Mouse (Mus musculus): ENCODE results near the gene Stxbp5l. TPM values are rescaled to one million over a fixed set of nuclear protein-coding genes. Genes with fewer than 3 reads are reported as not detected.
"Not testable (repeated sequence)": the region's sequence is repeated elsewhere in the genome, so short reads cannot be mapped to it uniquely, and the experiment has no call there.

Gene Stxbp5l
- polyA plus RNA-seq, 1 experiment from 2014 or later: 5.9 TPM

- no peak overlapping the region for H3K4me3 ChIP-seq
- H3K27ac ChIP-seq (replicated peaks): no peak overlapping the region
- no peaks in the 10 kb centered on the region for H3K27me3 ChIP-seq
- no peak overlapping the region for H3K4me2 ChIP-seq (replicated peaks)
- H3K9me3 ChIP-seq: no peaks in the 10 kb centered on the region
- 0 out of 2 replicates have a peak, but pooled peaks cover 3% of the 10 kb centered on the region for H3K4me1 ChIP-seq
- WGBS: 79% methylated on average over 1 of the region's 1 CpGs
- no peak overlapping the region for H3K9ac ChIP-seq (replicated peaks)
- no peak for ATAC-seq (ENCODE audit: low FRiP score, low read depth)
- no peaks in the 10 kb centered on the region for H3K36me3 ChIP-seq
Measured at GRCm38 (mm10) chr16:37372716-37373115, 12.0 kb downstream of the Stxbp5l start.

- H3K4me2 ChIP-seq (replicated peaks): no peak overlapping the region
- no peak overlapping the region for H3K4me3 ChIP-seq
- H3K36me3 ChIP-seq: no peaks in the 10 kb centered on the region
- H3K27me3 ChIP-seq: no peaks in the 10 kb centered on the region
- no peak overlapping the region for H3K27ac ChIP-seq (replicated peaks)
- H3K4me1 ChIP-seq: 0 out of 2 replicates have a peak, but pooled peaks cover 3% of the 10 kb centered on the region
- no peak overlapping the region for H3K9ac ChIP-seq (replicated peaks)
- no peak for ATAC-seq (ENCODE audit: low FRiP score, low read depth)
- no peaks in the 10 kb centered on the region for H3K9me3 ChIP-seq
- 88% methylated on average over 4 of the region's 4 CpGs for WGBS
Measured at GRCm38 (mm10) chr16:37367426-37367825, 17.3 kb downstream of the Stxbp5l start.

DNA sequence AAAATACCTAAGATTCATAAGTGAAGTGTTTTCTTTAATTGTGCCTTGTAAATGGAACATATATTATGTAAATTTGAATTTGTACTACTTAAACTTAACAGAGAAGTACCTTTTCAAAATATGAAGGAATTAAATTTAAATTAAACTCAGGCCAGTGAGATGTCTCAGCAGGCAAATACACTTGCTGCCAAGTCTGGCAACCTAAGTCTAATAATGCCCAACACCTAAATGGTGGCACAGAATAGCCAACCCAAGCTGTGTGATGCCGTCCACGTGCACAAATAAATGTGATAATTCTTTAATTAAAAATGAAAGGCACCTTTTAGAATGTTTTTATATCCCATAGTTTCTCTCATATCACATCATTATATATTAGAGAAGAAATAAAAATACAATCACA is 20.8 kb downstream of the Stxbp5l start:
- H3K9ac ChIP-seq (replicated peaks): no peak overlapping the region
- H3K4me2 ChIP-seq (replicated peaks): no peak overlapping the region
- no peaks in the 10 kb centered on the region for H3K36me3 ChIP-seq
- H3K27ac ChIP-seq (replicated peaks): no peak overlapping the region
- 84% methylated on average over 2 of the region's 2 CpGs for WGBS
- no peaks in the 10 kb centered on the region for H3K4me1 ChIP-seq
- no peak for ATAC-seq (ENCODE audit: low FRiP score, low read depth)
- no peaks in the 10 kb centered on the region for H3K9me3 ChIP-seq
- H3K4me3 ChIP-seq: no peak overlapping the region
- no peaks in the 10 kb centered on the region for H3K27me3 ChIP-seq

GRCm38 (mm10) chr16:37355621-37356020 is 29.1 kb downstream of the Stxbp5l start:
- no peaks in the 10 kb centered on the region for H3K4me1 ChIP-seq
- 96% methylated on average over 3 of the region's 3 CpGs for WGBS

GRCm38 (mm10) chr16:37347092-37347491 is 37.7 kb downstream of the Stxbp5l start:
- Histone ChIP-seq H3K27ac (replicated peaks) (no peak overlapping the region), H3K27me3 (no peaks in the 10 kb centered on the region), H3K4me2 (replicated peaks) (no peak overlapping the region), H3K4me3 (no peak overlapping the region), H3K9ac (replicated peaks) (no peak overlapping the region), H3K9me3 (no peaks in the 10 kb centered on the region), H3K36me3 (no peaks in the 10 kb centered on the region), H3K4me1 (no peaks in the 10 kb centered on the region)
- WGBS: 10% methylated on average over 3 of the region's 3 CpGs
- ATAC-seq (ENCODE audit: low FRiP score, low read depth): peak; percentile 41; the same call in 1 of the 2 replicates

More at GRCm38 (mm10) chr16:37355621-37356020, 29.1 kb downstream of the Stxbp5l start:
- Histone ChIP-seq H3K36me3 (no peaks in the 10 kb centered on the region), H3K27ac (replicated peaks) (no peak overlapping the region), H3K9ac (replicated peaks) (no peak overlapping the region), H3K4me2 (replicated peaks) (no peak overlapping the region), H3K4me3 (no peak overlapping the region), H3K27me3 (no peaks in the 10 kb centered on the region), H3K9me3 (no peaks in the 10 kb centered on the region)
- ATAC-seq (ENCODE audit: low FRiP score, low read depth): no peak

DNA sequence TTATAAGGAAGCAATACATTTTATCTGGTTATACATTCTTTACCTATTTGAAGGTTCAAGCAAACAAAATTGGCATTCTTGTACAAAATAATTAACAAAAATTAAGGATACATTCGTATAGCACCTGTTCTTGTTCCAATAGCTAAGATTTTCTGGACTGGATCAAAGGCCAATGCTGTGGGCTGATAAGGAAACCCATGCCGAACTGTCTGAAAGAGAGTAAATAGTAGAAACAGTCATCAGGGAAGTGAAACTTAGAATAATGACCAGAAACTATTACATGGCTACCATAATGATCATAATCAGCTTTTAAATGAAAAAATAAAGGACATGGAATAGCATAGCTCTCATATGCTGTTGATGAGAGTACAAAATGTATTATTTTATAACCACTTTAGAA is 39.8 kb downstream of the Stxbp5l start:
- no peak overlapping the region for H3K27ac ChIP-seq (replicated peaks)
- H3K4me1 ChIP-seq: no peaks in the 10 kb centered on the region
- no peak overlapping the region for H3K4me2 ChIP-seq (replicated peaks)
- no peaks in the 10 kb centered on the region for H3K36me3 ChIP-seq
- H3K27me3 ChIP-seq: no peaks in the 10 kb centered on the region
- no peak overlapping the region for H3K4me3 ChIP-seq
- 63% methylated on average over 2 of the region's 2 CpGs for WGBS
- ATAC-seq (ENCODE audit: low FRiP score, low read depth): no peak
- H3K9me3 ChIP-seq: no peaks in the 10 kb centered on the region
- no peak overlapping the region for H3K9ac ChIP-seq (replicated peaks)

DNA sequence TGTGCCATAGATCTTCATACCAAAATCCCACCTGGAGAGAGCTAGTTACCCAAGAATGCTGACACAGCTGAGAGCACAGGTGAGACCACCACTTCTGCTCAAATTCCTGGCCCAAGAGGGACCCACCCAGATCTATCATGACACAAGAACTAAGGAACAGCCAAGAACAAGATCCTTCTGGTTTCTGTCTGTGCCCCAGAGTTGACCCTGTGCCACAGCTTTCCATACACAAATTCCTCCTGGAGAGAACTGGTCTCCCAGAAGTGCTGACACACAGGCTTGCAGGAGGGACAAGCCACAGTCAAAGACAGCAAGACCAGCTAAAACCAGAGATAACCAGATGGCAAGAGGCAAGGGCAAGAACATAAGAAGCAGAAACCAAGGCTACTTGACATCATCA is 43.3 kb downstream of the Stxbp5l start:
- H3K27me3 ChIP-seq; H3K36me3 ChIP-seq; H3K4me3 ChIP-seq; H3K4me2 ChIP-seq (replicated peaks); H3K9ac ChIP-seq (replicated peaks); H3K9me3 ChIP-seq; H3K27ac ChIP-seq (replicated peaks); ATAC-seq (ENCODE audit: low FRiP score, low read depth); H3K4me1 ChIP-seq: not testable (repeated sequence)

- 100% methylated on average over 1 of the region's 1 CpGs for WGBS
Measured at GRCm38 (mm10) chr16:37338177-37338576, 46.6 kb downstream of the Stxbp5l start.

DNA sequence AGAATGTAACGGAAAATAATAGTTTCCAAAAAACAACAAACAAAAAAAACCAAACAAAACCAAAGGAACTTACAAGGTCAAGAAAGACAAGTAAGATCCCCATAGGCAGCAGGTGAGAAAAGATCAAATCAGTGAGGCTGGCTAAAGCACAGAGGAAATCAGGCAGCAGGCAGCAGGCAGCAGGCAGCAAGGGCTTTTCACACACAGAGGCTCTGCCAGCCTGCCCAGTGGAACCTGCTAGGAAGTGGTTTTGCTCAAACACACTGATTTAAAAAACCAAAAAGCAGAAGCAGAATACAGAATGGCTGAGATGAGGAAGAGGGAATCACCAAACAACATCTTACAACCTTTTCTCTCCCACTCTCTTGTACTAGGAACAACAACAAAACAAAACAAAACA is 47.2 kb downstream of the Stxbp5l start:
- no peaks in the 10 kb centered on the region for H3K4me1 ChIP-seq
- no peaks in the 10 kb centered on the region for H3K36me3 ChIP-seq
- H3K27me3 ChIP-seq: no peaks in the 10 kb centered on the region
- H3K4me3 ChIP-seq: no peak overlapping the region
- no peak overlapping the region for H3K27ac ChIP-seq (replicated peaks)
- no peak overlapping the region for H3K9ac ChIP-seq (replicated peaks)
- 86% methylated on average over 1 of the region's 1 CpGs for WGBS
- no peak for ATAC-seq (ENCODE audit: low FRiP score, low read depth)
- H3K9me3 ChIP-seq: no peaks in the 10 kb centered on the region
- no peak overlapping the region for H3K4me2 ChIP-seq (replicated peaks)

More at GRCm38 (mm10) chr16:37338177-37338576, 46.6 kb downstream of the Stxbp5l start:
- Histone ChIP-seq H3K9me3 (no peaks in the 10 kb centered on the region), H3K4me1 (no peaks in the 10 kb centered on the region), H3K4me3 (no peak overlapping the region), H3K9ac (replicated peaks) (no peak overlapping the region), H3K27ac (replicated peaks) (no peak overlapping the region), H3K27me3 (no peaks in the 10 kb centered on the region), H3K4me2 (replicated peaks) (no peak overlapping the region), H3K36me3 (no peaks in the 10 kb centered on the region)
- ATAC-seq (ENCODE audit: low FRiP score, low read depth): no peak

DNA sequence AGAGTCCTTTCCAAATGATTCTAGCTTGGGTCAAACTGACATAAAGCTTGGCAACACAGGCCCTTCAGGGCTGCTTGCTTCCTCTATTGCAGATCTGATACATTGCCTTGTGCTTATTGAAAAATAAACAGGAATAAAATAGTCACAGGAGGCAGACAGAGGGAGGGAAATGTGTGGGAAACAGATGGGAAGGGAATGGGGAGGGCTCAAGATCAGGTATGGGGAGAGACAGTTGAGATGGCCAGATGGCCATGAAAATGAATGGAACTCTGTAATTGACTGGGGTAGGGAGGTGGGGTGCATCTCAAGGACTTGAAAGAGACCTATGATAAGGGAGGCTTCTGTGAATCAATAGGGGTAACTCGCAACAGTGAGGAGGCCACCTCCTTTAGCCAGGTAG is 80.3 kb downstream of the Stxbp5l start:
- ATAC-seq (ENCODE audit: low FRiP score, low read depth): no peak
- Histone ChIP-seq H3K36me3 (no peaks in the 10 kb centered on the region), H3K4me2 (replicated peaks) (no peak overlapping the region), H3K4me3 (no peak overlapping the region), H3K9ac (replicated peaks) (no peak overlapping the region), H3K27ac (replicated peaks) (no peak overlapping the region), H3K27me3 (no peaks in the 10 kb centered on the region), H3K4me1 (no peaks in the 10 kb centered on the region), H3K9me3 (no peaks in the 10 kb centered on the region)
- 88% methylated on average over 1 of the region's 1 CpGs for WGBS

GRCm38 (mm10) chr16:37292593-37292992 is 92.2 kb downstream of the Stxbp5l start:
- Histone ChIP-seq H3K27me3 (no peaks in the 10 kb centered on the region), H3K9me3 (no peaks in the 10 kb centered on the region), H3K9ac (replicated peaks) (no peak overlapping the region), H3K4me2 (replicated peaks) (no peak overlapping the region), H3K27ac (replicated peaks) (no peak overlapping the region), H3K4me3 (no peak overlapping the region), H3K4me1 (no peaks in the 10 kb centered on the region), H3K36me3 (no peaks in the 10 kb centered on the region)
- 83% methylated on average over 1 of the region's 1 CpGs for WGBS
- ATAC-seq (ENCODE audit: low FRiP score, low read depth): no peak

DNA sequence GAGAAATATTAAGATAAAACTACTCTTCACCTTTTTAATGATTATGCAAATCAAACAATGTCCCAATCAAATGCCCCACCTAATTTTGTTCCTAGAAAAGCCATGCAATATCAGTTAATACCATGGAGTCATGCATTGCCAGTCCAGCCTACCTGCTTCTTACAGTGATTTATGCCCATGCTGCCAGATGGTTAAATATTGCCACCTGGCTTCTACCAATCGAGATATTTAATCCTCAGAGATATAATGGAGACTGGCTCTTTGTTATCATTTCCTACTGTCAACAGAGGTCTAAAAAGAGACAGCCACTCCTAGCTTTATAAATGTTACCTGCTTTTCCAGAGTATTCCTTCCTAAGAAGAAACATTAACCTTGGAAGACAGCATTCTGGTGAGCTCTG is 104.6 kb downstream of the Stxbp5l start:
- WGBS: 82% methylated on average over 1 of the region's 1 CpGs
- no peaks in the 10 kb centered on the region for H3K36me3 ChIP-seq

DNA sequence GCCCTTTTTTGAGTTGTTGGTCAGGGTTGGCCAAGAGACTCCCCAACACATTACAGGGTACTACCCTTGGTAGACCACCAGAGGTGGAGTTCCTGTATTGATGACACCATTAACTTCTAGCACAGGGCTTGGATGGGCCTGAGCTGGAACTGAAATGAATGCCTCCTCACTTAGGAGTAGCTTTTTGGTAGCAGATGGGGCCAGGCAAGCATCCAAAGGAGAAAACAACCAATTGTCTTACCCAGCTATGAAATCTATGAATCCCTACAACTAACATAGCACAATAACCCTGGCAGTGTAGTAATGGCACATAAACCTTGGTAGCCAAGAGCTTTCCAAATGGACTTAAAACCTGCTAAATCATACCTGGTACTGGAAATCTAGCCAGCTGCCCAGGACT is 111.1 kb downstream of the Stxbp5l start:
- no peaks in the 10 kb centered on the region for H3K36me3 ChIP-seq
- no peak overlapping the region for H3K9ac ChIP-seq (replicated peaks)
- no peaks in the 10 kb centered on the region for H3K27me3 ChIP-seq
- H3K27ac ChIP-seq (replicated peaks): no peak overlapping the region
- no peak overlapping the region for H3K4me2 ChIP-seq (replicated peaks)
- H3K4me1 ChIP-seq: no peaks in the 10 kb centered on the region
- H3K4me3 ChIP-seq: no peak overlapping the region
- no peak for ATAC-seq (ENCODE audit: low FRiP score, low read depth)
- no peaks in the 10 kb centered on the region for H3K9me3 ChIP-seq

More for the DNA sequence above, 104.6 kb downstream of the Stxbp5l start:
- Histone ChIP-seq H3K9me3 (no peaks in the 10 kb centered on the region), H3K27ac (replicated peaks) (no peak overlapping the region), H3K4me1 (no peaks in the 10 kb centered on the region), H3K27me3 (no peaks in the 10 kb centered on the region), H3K9ac (replicated peaks) (no peak overlapping the region), H3K4me2 (replicated peaks) (no peak overlapping the region), H3K4me3 (no peak overlapping the region)
- no peak for ATAC-seq (ENCODE audit: low FRiP score, low read depth)

Data from midbrain, embryonic 12.5 days (tissue).